Mouse (Mus musculus) urinary bladder, postnatal 25 days (tissue): ENCODE measurements around the gene Ccdc80.

Experiments used
- DNase-seq: peaks from one replicate; pipeline ENCODE4 v3.0.0; 2022; ENCODE audit warnings: low spot score

Ccdc80 gene

DNA sequence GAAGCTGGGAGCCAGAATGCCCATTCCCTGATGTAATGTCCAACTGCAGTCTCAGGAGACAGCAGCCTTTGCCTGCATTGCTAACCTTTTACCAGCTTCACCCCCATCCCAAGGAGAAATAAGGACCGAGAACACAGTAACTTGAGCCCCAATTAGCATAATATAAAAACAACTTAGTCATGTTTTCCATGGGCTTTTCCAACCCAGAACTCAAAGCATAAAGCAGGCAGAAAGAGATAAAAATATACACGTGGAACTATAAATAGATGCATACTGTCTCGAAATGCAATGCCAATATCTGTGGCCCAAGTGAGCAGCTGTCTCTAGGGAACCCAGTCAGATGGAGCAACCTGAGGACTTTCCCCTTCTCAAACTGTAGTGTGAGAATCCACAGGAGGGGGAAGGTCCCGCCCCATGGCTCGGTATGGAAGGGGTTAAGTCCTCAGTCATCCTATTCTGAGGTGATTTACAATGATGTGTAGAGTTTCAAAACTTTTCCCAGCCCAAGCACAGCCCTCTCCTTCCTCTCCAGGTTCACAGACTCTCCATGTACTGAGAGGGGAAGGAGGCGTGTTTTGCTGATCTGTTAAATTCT, at the start of gene Ccdc80:
TSS of gene Ccdc80 (plus strand) at position 266 of the 595 bp plus-strand sequence.
- no peak for DNase-seq

- no peak for DNase-seq
These were observed 48.4 kb upstream of the Ccdc80 start for GRCm38 (mm10) chr16:45044844-45045243.

- no peak for DNase-seq
These were observed 36.0 kb upstream of the Ccdc80 start for GRCm38 (mm10) chr16:45057222-45057621.

GRCm38 (mm10) chr16:45057922-45058321, 35.3 kb upstream of the Ccdc80 start:
- DNase-seq: no peak

DNA sequence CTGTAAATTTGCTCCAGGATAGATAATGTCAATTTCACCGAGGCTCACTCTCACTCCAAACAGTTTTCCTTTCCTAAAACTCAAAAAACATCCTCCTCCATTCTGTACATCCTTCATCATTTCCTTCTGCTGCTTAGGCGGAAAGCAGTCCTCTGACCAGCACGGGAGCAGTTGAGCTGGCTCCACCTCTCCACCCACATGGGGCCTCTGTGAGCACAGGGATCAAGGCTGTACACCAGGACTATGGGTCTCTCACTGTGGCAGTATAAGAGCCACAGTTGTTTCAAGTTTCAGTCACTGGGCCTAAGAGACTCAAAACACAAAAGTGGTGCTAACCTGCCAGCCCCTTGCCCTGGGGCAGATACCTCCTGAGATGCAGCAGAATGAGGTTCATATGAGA, 32.1 kb upstream of the Ccdc80 start:
- DNase-seq: no peak

DNA sequence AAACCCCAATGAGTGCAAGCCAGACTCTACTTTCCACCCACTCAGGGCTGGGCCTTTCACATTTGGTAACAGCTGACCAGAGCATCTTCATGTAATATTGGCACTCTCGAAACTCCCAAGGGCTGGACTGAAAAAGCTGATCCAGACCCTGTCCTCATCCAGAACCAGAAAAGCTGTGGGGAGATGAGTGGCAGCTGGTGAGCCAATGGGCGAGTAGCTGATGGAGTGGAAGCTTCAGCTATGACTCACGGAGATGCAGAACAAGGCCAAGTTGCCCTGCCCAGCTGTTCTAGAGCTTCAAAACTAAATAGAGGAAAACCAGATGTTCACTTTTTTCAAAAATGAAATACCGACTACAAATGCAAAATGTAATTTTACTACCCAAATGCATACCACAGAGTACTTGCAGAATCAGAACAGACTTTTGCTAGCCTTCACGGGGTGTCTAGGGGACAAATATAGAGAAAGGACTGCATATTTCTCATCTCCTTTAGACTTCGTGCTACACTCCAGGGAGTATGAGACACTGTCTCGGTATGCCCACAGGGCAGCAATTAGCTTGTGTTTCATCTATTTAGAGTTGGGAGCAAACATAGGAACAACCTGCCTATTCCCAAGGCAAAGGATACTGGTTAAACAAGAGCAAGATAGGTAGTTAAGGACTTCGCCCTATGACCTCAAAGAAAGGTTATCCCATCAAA, 22.7 kb upstream of the Ccdc80 start:
- DNase-seq: peak; percentile 51

- DNase-seq: no peak
These were observed 21.8 kb upstream of the Ccdc80 start for GRCm38 (mm10) chr16:45071424-45071823.

DNA sequence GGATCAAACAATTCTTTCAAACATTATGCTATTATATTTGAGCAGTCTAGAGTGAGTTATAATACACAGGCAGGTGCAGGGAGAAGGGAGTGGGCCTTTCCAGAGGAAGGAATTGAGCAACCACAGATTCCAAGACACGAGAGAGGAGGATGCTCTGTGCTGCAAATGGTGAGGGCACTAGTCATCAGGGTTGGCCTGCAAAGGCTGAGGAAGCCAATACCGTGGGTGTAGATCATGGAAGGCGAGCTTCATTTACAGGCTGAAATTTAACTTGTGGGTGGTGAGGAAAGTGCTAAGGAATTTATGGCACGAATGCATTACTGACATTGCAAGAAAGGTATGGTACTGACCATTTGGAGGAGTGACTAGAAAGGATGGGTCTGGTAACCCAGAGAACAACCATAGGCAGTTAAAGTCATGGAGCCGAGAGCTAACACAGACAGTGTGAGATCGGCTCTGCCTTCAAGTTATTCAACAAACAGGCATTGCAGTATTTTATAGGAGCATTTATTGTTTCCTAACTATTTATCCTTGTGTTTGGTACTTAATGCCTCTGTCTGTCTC, 15.6 kb upstream of the Ccdc80 start:
- no peak for DNase-seq

DNA sequence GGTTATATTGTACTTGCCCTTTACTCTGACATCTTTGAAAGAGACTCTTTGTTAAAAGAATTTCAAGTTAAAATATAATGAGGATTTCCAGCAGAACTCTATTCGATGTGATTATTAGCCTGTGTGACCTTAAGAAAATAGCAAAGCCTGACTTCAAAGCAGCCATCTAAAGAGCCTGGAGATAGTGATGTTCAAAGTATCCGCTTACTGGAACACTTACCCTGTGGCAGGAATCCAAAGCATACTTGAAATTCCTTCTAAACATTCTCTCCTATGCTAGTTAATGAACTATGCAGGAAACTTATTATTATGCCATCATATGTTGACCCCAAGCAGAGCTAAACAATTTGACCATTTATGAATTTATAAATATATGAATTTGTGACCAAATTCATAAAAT, 13.9 kb upstream of the Ccdc80 start:
- DNase-seq: no peak

- no peak for DNase-seq
These were observed 4.4 kb upstream of the Ccdc80 start for GRCm38 (mm10) chr16:45088842-45089241.

DNA sequence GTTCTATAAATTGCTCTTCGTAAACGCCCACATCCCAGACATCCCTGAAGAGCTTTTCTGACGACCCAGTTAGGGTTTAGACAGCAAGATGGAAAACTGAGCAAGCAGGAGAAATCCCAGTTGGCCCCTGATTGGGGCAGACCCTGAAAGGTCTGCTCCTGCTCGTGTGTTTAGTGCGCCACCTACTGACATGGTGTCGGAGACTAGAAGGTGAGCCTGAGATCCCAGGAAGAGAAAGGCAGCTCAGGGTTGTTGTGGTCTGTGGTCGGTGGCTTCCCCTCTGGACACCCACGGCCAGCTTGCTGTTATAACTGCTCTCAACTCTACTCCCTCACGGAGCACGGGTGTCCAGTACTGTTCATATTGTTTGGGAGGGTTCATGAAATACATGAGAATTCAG, 3.2 kb upstream of the Ccdc80 start:
- DNase-seq: peak; percentile 70

GRCm38 (mm10) chr16:45094136-45094756, 1.0 kb downstream of the Ccdc80 start:
- DNase-seq: no peak

GRCm38 (mm10) chr16:45095030-45095429, 1.8 kb downstream of the Ccdc80 start:
- no peak for DNase-seq

DNA sequence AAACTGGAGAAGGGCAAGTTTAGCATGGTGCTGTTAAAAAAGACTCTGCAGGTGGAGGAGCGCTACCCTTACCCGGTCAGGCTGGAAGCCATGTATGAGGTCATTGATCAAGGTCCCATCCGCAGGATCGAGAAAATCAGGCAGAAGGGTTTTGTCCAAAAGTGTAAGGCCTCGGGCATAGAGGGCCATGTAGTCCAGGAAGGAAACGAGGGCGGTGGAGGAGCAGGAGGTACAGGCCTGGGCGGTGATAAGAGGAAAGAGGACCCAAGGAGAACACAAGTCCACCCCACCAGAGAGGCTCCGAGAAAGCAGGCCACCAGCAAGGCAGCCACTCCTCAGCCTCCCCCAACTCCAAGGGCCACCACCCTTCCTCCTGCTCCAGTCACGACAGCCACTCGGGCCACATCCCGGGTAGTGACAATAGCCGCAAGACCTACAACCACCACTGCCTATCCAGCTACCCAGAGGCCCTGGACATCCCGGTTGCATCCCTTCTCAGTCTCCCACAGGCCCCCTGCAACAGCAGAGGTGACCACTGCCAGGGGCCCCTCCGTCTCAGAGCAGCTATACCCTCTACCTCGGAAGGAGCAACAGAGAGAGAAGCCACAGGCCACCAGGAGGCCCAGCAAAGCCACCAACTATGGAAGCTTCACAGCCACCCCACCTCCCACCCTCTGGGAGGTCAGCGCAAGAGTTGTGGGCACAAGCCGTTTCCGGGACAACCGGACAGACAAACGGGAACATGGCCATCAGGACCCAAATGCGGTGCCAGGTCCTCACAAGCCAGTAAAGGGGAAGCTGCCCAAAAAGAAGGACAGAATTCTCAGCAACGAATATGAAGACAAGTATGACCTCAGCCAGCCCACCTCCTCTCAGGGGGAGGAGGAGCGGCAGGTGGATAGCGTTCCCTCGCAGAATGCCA, 2.6 kb downstream of the Ccdc80 start:
- no peak for DNase-seq

DNA sequence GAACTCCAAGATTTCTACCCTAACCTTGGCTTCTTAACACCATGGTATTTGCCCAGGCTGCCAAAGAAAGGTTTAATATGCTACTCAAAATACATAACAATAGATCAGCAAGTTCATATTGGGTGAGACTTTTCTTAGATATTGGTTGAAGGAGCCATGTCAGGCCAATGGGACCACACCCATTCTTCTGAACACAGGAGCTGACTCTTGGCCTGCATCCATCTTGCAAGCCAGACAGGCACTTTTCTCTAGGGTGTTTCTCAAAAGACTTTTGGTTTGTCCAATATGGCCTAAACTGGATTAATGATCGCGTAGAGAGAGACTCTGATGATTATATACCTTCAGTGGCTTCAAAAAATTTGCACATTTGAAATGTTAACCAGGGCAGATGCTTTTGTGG, 4.3 kb downstream of the Ccdc80 start:
- DNase-seq: no peak

GRCm38 (mm10) chr16:45098186-45098885, 5.1 kb downstream of the Ccdc80 start:
- no peak for DNase-seq

- no peak for DNase-seq
These were observed 5.6 kb downstream of the Ccdc80 start for GRCm38 (mm10) chr16:45098886-45099210.

DNA sequence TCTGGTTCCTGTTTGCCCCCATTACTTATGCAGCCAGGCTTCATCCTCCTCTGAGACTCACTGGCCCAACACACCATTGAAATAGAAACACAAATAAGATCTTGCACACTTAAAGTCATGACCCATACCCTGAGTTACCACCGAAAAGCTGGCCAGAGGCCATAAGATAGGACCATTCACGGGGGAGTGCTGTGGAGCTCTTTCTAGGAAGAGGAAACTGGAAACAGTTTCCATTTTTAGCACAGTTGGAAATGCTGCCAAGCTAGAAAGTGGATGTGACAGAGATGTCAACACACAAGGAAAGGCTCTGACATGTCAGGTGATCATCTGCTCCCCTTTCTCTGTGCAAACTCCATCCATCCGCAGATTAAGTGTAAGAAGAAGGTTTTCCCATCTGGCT, 7.7 kb downstream of the Ccdc80 start:
- DNase-seq: no peak

GRCm38 (mm10) chr16:45104993-45105392, 11.8 kb downstream of the Ccdc80 start:
- no peak for DNase-seq

GRCm38 (mm10) chr16:45108203-45108878, 15.1 kb downstream of the Ccdc80 start:
- DNase-seq: no peak

DNA sequence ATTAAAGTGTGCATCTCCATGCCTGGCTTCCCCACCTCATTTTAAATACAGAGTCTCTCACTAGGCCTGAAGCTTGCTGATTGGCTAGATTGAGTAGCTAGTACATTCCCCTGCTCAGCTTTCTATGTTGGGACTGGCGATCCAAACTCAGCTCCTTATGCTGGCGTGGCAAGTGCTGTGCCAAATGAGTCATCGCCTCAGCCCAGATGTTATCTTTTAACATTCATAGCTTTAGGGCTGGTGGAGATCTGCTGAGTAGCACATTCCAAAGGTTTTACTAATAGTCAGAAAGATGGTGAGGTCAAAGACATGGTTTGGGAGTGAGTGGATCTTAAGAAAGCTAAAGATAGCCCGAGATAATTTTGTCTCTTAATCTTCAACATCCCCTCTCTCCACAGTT, 17.3 kb downstream of the Ccdc80 start:
- DNase-seq: peak; percentile 61
